Mouse (Mus musculus) heart, embryonic 11.5 days (tissue): ENCODE results near the gene Hsph1. TPM values are rescaled to one million over a fixed set of nuclear protein-coding genes. Genes with fewer than 3 reads are reported as not detected.

ENCODE experiments used
- ATAC-seq: fragments of 200-750 bp; cut with Nextera tagmentation; replicated peaks from 2 replicates; pipeline ENCODE4 v1.8.0; 2017; ENCODE audit warnings: moderate library complexity; ENCODE audit not compliant: insufficient number of reproducible peaks, low FRiP score, low TSS enrichment
- H3K27ac ChIP-seq: fragments of 300-500 bp; sonication (generic); 2 replicates; pipeline ENCODE4 v1.5.1; 2014; ENCODE audit warnings: mild to moderate bottlenecking, low read depth, low read length
- H3K27me3 ChIP-seq: fragments of 300-500 bp; sonication (generic); 2 replicates; pipeline ENCODE4 v1.6.1; 2014; ENCODE audit warnings: mild to moderate bottlenecking, low read length, mixed read lengths; ENCODE audit not compliant: control insufficient read depth, insufficient read depth
- H3K36me3 ChIP-seq: fragments of 300-500 bp; sonication (generic); 2 replicates; pipeline ENCODE4 v1.6.1; 2014; ENCODE audit warnings: mild to moderate bottlenecking, low read length, moderate library complexity, mixed read lengths; ENCODE audit not compliant: control insufficient read depth, insufficient read depth
- H3K4me1 ChIP-seq: fragments of 300-500 bp; sonication (generic); 2 replicates; pipeline ENCODE4 v1.6.1; 2014; ENCODE audit warnings: low read length; ENCODE audit not compliant: control insufficient read depth, insufficient read depth
- H3K4me2 ChIP-seq: fragments of 300-500 bp; sonication (generic); 2 replicates; pipeline ENCODE4 v1.6.1; 2014; ENCODE audit warnings: mild to moderate bottlenecking, moderate library complexity
- H3K4me3 ChIP-seq: fragments of 300-500 bp; sonication (generic); 2 replicates; pipeline ENCODE4 v1.5.1; 2014; ENCODE audit warnings: low read depth, low read length
- H3K9ac ChIP-seq: fragments of 300-500 bp; sonication (generic); 2 replicates; pipeline ENCODE4 v1.6.1; 2014; ENCODE audit warnings: mild to moderate bottlenecking, low read depth, low read length, moderate library complexity
- H3K9me3 ChIP-seq: fragments of 300-500 bp; sonication (generic); replicated peaks from 2 replicates; pipeline ENCODE4 v1.6.1; 2016; ENCODE audit warnings: low read length; ENCODE audit not compliant: control insufficient read depth
- WGBS: fragments of 180-500 bp; shearing (Covaris S2); extraction: QIAGEN DNeasy Blood & Tissue Kit; methylation state at CpG from one replicate; pipeline ENCODE4 v1.1.7; 2014; ENCODE audit not compliant: insufficient replicate concordance; 5-methylcytosine and 5-hydroxymethylcytosine counted together
- polyA plus RNA-seq: library from polyadenylated mRNA; unstranded; fragments of >200 nt; fragmentation: Nextera tagmentation; extraction: Ambion mirVana; gene quantifications from 2 replicates; pipeline ENCODE4 v1.2.1, GENCODE M21; 2014

Hsph1 gene
- polyA plus RNA-seq, 1 experiment from 2014 or later = 55.2 TPM

GRCm38 (mm10) chr5:149588814-149589534 is 47.2 kb downstream of the Hsph1 start:
- WGBS = 39% methylated on average over 7 of the region's 7 CpGs
- H3K4me3 ChIP-seq = no peak overlapping the region
- no peaks in the 10 kb centered on the region for H3K36me3 ChIP-seq
- H3K9me3 ChIP-seq = no peaks in the 10 kb centered on the region
- no peak overlapping the region for H3K4me2 ChIP-seq
- 0 out of 2 replicates have a peak, but pooled peaks have one; percentile 23 for ATAC-seq
- H3K27me3 ChIP-seq = no peaks in the 10 kb centered on the region
- H3K27ac ChIP-seq = peak overlapping the region; percentile 29; the same call in 1 of the 2 replicates
- no peak overlapping the region for H3K9ac ChIP-seq
- peaks cover 12% of the 10 kb centered on the region for H3K4me1 ChIP-seq

- no peak overlapping the region for H3K4me3 ChIP-seq
- H3K9me3 ChIP-seq = no peaks in the 10 kb centered on the region
- H3K4me1 ChIP-seq = peaks cover 12% of the 10 kb centered on the region
- no peaks in the 10 kb centered on the region for H3K27me3 ChIP-seq
- ATAC-seq = no peak
- H3K36me3 ChIP-seq = no peaks in the 10 kb centered on the region
- H3K4me2 ChIP-seq = no peak overlapping the region
- WGBS = 70% methylated on average over 11 of the region's 11 CpGs
- H3K27ac ChIP-seq = no peak overlapping the region
- H3K9ac ChIP-seq = no peak overlapping the region
Measured at GRCm38 (mm10) chr5:149587327-149587895, 48.8 kb downstream of the Hsph1 start.

GRCm38 (mm10) chr5:149585910-149586309 is 50.3 kb downstream of the Hsph1 start:
- no peak overlapping the region for H3K27ac ChIP-seq
- no peak overlapping the region for H3K4me3 ChIP-seq
- no peak for ATAC-seq
- H3K4me1 ChIP-seq = peaks cover 12% of the 10 kb centered on the region
- no peaks in the 10 kb centered on the region for H3K36me3 ChIP-seq
- H3K9ac ChIP-seq = no peak overlapping the region
- no peak overlapping the region for H3K4me2 ChIP-seq
- H3K27me3 ChIP-seq = no peaks in the 10 kb centered on the region
- no peaks in the 10 kb centered on the region for H3K9me3 ChIP-seq
- WGBS = 50% methylated on average over 10 of the region's 10 CpGs

GRCm38 (mm10) chr5:149585231-149585630 is 50.9 kb downstream of the Hsph1 start:
- H3K27me3 ChIP-seq = no peaks in the 10 kb centered on the region
- no peak overlapping the region for H3K4me3 ChIP-seq
- H3K4me1 ChIP-seq = peaks cover 12% of the 10 kb centered on the region
- H3K4me2 ChIP-seq = no peak overlapping the region
- no peak overlapping the region for H3K27ac ChIP-seq
- WGBS = 86% methylated on average over 1 of the region's 1 CpGs
- H3K9me3 ChIP-seq = no peaks in the 10 kb centered on the region
- H3K36me3 ChIP-seq = no peaks in the 10 kb centered on the region
- H3K9ac ChIP-seq = no peak overlapping the region
- ATAC-seq = no peak

- Histone ChIP-seq H3K4me3 (no peak overlapping the region), H3K36me3 (no peaks in the 10 kb centered on the region), H3K9me3 (no peaks in the 10 kb centered on the region), H3K27me3 (no peaks in the 10 kb centered on the region), H3K4me1 (peaks cover 12% of the 10 kb centered on the region), H3K4me2 (no peak overlapping the region), H3K27ac (no peak overlapping the region), H3K9ac (no peak overlapping the region)
- 65% methylated on average over 8 of the region's 8 CpGs for WGBS
- no peak for ATAC-seq
Measured at GRCm38 (mm10) chr5:149584154-149584655, 52.0 kb downstream of the Hsph1 start.

GRCm38 (mm10) chr5:149583507-149583906 is 52.7 kb downstream of the Hsph1 start:
- Histone ChIP-seq H3K9ac (no peak overlapping the region), H3K4me1 (peaks cover 7% of the 10 kb centered on the region), H3K4me2 (no peak overlapping the region), H3K27ac (no peak overlapping the region), H3K9me3 (no peaks in the 10 kb centered on the region), H3K4me3 (no peak overlapping the region), H3K36me3 (no peaks in the 10 kb centered on the region), H3K27me3 (no peaks in the 10 kb centered on the region)
- no peak for ATAC-seq
- 37% methylated on average over 7 of the region's 8 CpGs for WGBS

- Histone ChIP-seq H3K4me1 (peaks cover 1% of the 10 kb centered on the region; the same call in 1 of the 2 replicates), H3K27me3 (no peaks in the 10 kb centered on the region), H3K4me2 (no peak overlapping the region), H3K9ac (no peak overlapping the region), H3K27ac (no peak overlapping the region), H3K4me3 (no peak overlapping the region), H3K9me3 (no peaks in the 10 kb centered on the region), H3K36me3 (no peaks in the 10 kb centered on the region)
- no peak for ATAC-seq
- WGBS = 56% methylated on average over 5 of the region's 5 CpGs
Measured at GRCm38 (mm10) chr5:149582642-149583262, 53.4 kb downstream of the Hsph1 start.

GRCm38 (mm10) chr5:149577449-149577848 is 58.7 kb downstream of the Hsph1 start:
- Histone ChIP-seq H3K27me3 (no peaks in the 10 kb centered on the region), H3K4me3 (no peak overlapping the region), H3K9me3 (no peaks in the 10 kb centered on the region), H3K36me3 (no peaks in the 10 kb centered on the region), H3K4me1 (peaks cover 6% of the 10 kb centered on the region; the same call in 1 of the 2 replicates), H3K9ac (no peak overlapping the region), H3K4me2 (no peak overlapping the region), H3K27ac (no peak overlapping the region)
- 33% methylated on average over 10 of the region's 10 CpGs for WGBS
- no peak for ATAC-seq
